Mouse (Mus musculus) kidney, embryonic 15.5 days (tissue): ENCODE results near the gene Ghrhr. TPM values are rescaled to one million over a fixed set of nuclear protein-coding genes. Genes with fewer than 3 reads are reported as not detected.

ENCODE experiments used
- ATAC-seq: fragments of 200-750 bp; cut with Nextera tagmentation; replicated peaks from 2 replicates; pipeline ENCODE4 v1.8.0; 2017; ENCODE audit warnings: moderate TSS enrichment; ENCODE audit not compliant: low FRiP score
- H3K27ac ChIP-seq: fragments of 300-500 bp; sonication (generic); 2 replicates; pipeline ENCODE4 v1.5.1; 2015; ENCODE audit warnings: mild to moderate bottlenecking, inconsistent platforms
- H3K27me3 ChIP-seq: fragments of 300-500 bp; sonication (generic); 2 replicates; pipeline ENCODE4 v1.6.1; 2015; ENCODE audit warnings: inconsistent platforms
- H3K36me3 ChIP-seq: fragments of 300-500 bp; sonication (generic); 2 replicates; pipeline ENCODE4 v1.6.1; 2015; ENCODE audit warnings: inconsistent platforms
- H3K4me1 ChIP-seq: fragments of 300-500 bp; sonication (generic); 2 replicates; pipeline ENCODE4 v1.6.1; 2015; ENCODE audit warnings: inconsistent platforms
- H3K4me2 ChIP-seq: fragments of 300-500 bp; sonication (generic); 2 replicates; pipeline ENCODE4 v1.6.1; 2015; ENCODE audit warnings: moderate library complexity, mild to moderate bottlenecking, inconsistent platforms
- H3K4me3 ChIP-seq: fragments of 300-500 bp; sonication (generic); replicated peaks from 2 replicates; pipeline ENCODE4 v1.5.1; 2015; ENCODE audit warnings: mild to moderate bottlenecking, inconsistent platforms
- H3K9ac ChIP-seq: fragments of 300-500 bp; sonication (generic); 2 replicates; pipeline ENCODE4 v1.6.1; 2015; ENCODE audit warnings: mild to moderate bottlenecking, inconsistent platforms
- H3K9me3 ChIP-seq: fragments of 300-500 bp; sonication (generic); replicated peaks from 2 replicates; pipeline ENCODE4 v1.6.1; 2016; ENCODE audit warnings: inconsistent platforms
- WGBS: fragments of 180-500 bp; shearing (Covaris S2); methylation state at CpG from one replicate; pipeline ENCODE4 v1.1.7; 2015; ENCODE audit warnings: mixed read lengths; 5-methylcytosine and 5-hydroxymethylcytosine counted together
- polyA plus RNA-seq: library from polyadenylated mRNA; unstranded; fragments of >200 nt; fragmentation: Nextera tagmentation; extraction: Ambion mirVana; gene quantifications from 2 replicates; pipeline ENCODE4 v1.2.1, GENCODE M21; 2015

The Ghrhr gene
- polyA plus RNA-seq, 1 experiment from 2014 or later: 0.05 TPM

DNA sequence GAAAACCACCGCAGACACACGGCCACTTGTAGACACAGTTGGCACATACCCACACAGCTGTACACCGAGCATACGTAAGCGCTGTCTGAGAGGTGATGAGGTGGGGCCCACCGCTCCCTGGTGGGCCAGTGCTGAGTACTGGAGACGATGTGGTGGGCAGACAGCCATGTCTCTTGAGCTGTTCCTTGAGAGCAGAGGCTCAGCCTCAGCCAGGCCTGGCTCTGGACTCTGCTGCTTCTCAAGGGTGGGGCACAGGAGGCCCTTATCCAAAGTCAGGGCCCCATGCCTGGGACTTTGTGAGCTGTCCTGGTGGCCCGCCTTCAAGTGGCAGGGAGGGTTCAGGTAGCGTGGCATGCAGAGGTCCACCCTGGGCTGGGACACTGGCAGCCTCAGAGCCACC lies 33.8 kb upstream of the Ghrhr start:
- Histone ChIP-seq H3K4me3 (no peak overlapping the region), H3K9ac (no peak overlapping the region), H3K36me3 (no peaks in the 10 kb centered on the region), H3K9me3 (no peaks in the 10 kb centered on the region), H3K27me3 (no peaks in the 10 kb centered on the region), H3K4me2 (no peak overlapping the region), H3K27ac (no peak overlapping the region), H3K4me1 (peaks cover 7% of the 10 kb centered on the region; the same call in 1 of the 2 replicates)
- 82% methylated on average over 9 of the region's 9 CpGs for WGBS
- ATAC-seq: no peak

DNA sequence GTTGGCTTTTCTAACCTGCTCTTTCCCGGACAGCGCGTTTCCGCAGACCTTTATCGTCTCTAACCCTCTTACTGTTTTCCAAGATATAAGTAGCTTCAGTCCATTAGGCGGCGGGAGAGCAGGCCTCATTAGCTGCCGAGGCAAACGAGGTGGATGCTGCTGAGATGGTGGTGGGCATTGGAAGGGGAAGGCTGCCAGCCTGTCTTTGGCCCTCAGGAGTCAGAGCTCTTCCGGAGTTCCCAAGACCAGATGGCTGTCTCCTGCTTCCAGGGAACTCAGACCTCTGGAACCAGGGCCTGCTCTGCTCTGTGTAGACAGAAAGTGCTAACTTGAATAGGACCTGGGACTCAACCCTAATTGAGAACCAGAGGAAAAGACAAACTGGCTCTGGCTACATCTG lies 32.6 kb upstream of the Ghrhr start:
- no peak overlapping the region for H3K9ac ChIP-seq

DNA sequence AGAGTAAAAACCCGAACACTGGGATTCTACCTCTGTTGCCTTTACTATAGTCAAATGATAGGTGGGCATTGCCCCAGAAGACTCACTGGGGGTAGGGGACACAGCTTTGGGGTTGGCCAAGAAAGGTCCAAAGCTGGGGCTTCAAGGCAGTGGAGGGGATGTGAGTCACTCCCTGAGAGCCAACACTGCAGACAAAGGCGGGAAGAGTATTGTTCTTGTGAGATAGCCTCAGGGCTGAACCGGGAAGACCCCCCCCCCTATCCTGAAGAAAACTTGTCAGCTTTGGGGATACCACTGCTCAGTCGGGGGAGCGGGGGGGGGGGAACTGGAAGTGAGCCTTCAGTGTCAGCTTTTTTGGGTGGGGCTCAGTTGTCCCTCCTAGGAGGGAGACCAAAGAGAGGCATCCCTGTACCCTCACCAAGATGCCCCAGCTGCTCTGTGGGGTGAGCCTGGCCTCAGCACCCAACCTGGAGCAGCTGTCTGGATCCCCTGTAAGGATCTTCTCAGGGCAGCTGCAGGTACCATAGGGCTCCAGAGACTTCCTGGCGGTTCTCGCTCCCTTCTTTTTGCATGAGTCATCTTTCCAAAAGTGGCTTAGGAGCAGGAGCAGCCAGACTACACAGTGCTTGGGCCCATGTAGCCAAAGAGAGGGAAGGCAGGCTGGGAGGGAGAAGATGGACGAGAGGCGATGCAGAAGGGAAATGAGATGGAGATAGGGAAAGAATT lies 31.6 kb upstream of the Ghrhr start:
- Histone ChIP-seq H3K36me3 (no peaks in the 10 kb centered on the region), H3K4me1 (peaks cover 3% of the 10 kb centered on the region; the same call in 1 of the 2 replicates), H3K4me3 (no peak overlapping the region), H3K4me2 (no peak overlapping the region), H3K27ac (no peak overlapping the region), H3K27me3 (no peaks in the 10 kb centered on the region), H3K9ac (no peak overlapping the region), H3K9me3 (no peaks in the 10 kb centered on the region)
- ATAC-seq: no peak
- WGBS: 78% methylated on average over 9 of the region's 9 CpGs

More for the DNA sequence above, 32.6 kb upstream of the Ghrhr start:
- Histone ChIP-seq H3K4me2 (no peak overlapping the region), H3K27me3 (no peaks in the 10 kb centered on the region), H3K4me3 (no peak overlapping the region), H3K36me3 (no peaks in the 10 kb centered on the region), H3K9me3 (no peaks in the 10 kb centered on the region), H3K4me1 (peaks cover 6% of the 10 kb centered on the region; the same call in 1 of the 2 replicates), H3K27ac (no peak overlapping the region)
- ATAC-seq: no peak
- WGBS: 80% methylated on average over 10 of the region's 10 CpGs

DNA sequence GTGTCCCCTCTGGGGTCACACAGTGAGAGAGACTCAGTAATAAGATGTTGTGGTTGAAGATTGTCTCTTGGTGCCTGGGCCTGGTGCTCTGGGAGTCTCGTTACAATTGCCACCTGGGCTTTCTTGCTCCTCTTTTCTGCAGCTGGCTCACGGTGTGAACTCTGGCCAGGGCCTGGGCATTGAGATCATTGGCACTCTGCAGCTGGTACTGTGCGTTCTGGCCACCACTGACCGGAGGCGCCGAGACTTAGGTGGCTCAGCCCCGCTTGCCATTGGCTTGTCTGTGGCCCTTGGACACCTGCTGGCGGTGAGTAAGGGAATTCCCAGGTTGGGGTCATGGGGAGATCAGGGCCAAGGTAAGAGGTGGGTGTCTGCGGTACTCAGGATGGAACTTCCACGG lies 30.8 kb upstream of the Ghrhr start:
- H3K9me3 ChIP-seq: no peaks in the 10 kb centered on the region
- peaks cover 3% of the 10 kb centered on the region; the same call in 1 of the 2 replicates for H3K4me1 ChIP-seq
- WGBS: 83% methylated on average over 10 of the region's 10 CpGs
- no peak overlapping the region for H3K4me2 ChIP-seq
- H3K27ac ChIP-seq: no peak overlapping the region
- ATAC-seq: no peak
- no peaks in the 10 kb centered on the region for H3K27me3 ChIP-seq
- H3K4me3 ChIP-seq: no peak overlapping the region
- no peak overlapping the region for H3K9ac ChIP-seq
- H3K36me3 ChIP-seq: no peaks in the 10 kb centered on the region

DNA sequence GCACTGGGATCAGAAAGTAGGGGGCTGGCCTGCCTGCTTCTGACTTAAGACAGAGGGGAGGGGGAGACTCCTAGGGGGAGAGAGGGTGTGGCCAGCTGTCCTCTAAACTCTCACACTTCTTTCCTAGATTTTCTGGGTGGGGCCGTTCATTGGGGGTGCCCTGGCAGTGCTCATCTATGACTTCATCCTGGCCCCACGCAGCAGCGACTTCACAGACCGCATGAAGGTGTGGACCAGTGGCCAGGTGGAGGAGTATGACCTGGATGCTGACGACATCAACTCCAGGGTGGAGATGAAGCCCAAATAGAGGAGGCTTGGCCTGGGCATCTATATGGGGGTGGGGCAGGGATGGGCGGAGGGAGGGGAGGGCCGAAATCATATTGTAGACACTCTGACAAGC lies 29.6 kb upstream of the Ghrhr start:
- Histone ChIP-seq H3K27me3 (no peaks in the 10 kb centered on the region), H3K9me3 (no peaks in the 10 kb centered on the region), H3K4me1 (peaks cover 3% of the 10 kb centered on the region; the same call in 1 of the 2 replicates), H3K4me2 (no peak overlapping the region), H3K9ac (no peak overlapping the region), H3K36me3 (no peaks in the 10 kb centered on the region), H3K4me3 (no peak overlapping the region), H3K27ac (no peak overlapping the region)
- no peak for ATAC-seq
- 78% methylated on average over 7 of the region's 7 CpGs for WGBS

DNA sequence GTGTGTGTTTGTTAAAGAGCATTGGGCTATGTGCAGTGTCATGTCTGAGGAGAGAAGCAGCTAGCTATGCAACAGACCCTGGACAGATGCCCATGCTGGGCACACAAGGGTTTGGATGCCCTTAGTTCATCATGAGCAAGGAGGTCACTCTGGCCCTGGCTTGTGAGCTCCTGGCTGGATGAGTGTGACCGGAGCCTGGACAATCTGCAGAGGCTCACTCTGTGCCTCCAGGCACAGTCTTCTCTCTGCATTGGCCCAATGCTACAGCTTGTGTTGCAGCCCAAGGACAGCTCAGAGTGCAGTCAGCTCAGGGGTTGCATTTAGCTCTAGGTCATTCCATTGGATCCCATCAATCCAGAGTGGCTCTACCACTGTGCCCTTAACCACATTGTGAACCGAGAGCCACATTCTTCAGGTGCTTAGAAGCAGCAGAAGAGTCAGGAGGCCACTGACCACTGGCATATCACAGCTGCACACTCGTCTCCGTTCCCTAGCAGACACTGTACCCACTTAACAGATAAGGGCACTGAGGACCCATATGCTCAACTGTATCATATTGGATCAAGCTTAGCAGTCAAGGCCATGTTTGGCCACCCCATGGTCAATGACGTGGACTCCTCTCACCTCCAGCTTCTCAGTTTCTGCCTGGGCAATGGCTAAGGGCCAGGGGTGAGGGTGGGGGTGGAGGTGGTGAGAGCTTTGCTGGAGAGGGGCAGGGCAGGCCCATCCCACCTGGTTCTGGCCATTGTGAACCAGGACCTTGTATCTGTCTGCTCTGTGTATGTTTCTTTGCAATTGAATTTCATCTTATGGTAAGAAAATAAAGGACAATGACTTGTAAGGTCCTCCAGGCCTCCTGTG lies 28.2 kb upstream of the Ghrhr start:
- H3K27me3 ChIP-seq: no peaks in the 10 kb centered on the region
- H3K27ac ChIP-seq: no peak overlapping the region
- no peak overlapping the region for H3K9ac ChIP-seq
- no peak overlapping the region for H3K4me3 ChIP-seq
- H3K9me3 ChIP-seq: no peaks in the 10 kb centered on the region
- no peaks in the 10 kb centered on the region for H3K4me1 ChIP-seq
- WGBS: 87% methylated on average over 5 of the region's 5 CpGs
- no peak overlapping the region for H3K4me2 ChIP-seq
- ATAC-seq: no peak
- no peaks in the 10 kb centered on the region for H3K36me3 ChIP-seq

GRCm38 (mm10) chr6:55349231-55349630 lies 26.9 kb upstream of the Ghrhr start:
- Histone ChIP-seq H3K4me2 (no peak overlapping the region), H3K4me1 (no peaks in the 10 kb centered on the region), H3K27me3 (no peaks in the 10 kb centered on the region), H3K4me3 (no peak overlapping the region), H3K36me3 (no peaks in the 10 kb centered on the region), H3K9ac (no peak overlapping the region), H3K27ac (no peak overlapping the region), H3K9me3 (no peaks in the 10 kb centered on the region)
- ATAC-seq: no peak
- 83% methylated on average over 4 of the region's 4 CpGs for WGBS

DNA sequence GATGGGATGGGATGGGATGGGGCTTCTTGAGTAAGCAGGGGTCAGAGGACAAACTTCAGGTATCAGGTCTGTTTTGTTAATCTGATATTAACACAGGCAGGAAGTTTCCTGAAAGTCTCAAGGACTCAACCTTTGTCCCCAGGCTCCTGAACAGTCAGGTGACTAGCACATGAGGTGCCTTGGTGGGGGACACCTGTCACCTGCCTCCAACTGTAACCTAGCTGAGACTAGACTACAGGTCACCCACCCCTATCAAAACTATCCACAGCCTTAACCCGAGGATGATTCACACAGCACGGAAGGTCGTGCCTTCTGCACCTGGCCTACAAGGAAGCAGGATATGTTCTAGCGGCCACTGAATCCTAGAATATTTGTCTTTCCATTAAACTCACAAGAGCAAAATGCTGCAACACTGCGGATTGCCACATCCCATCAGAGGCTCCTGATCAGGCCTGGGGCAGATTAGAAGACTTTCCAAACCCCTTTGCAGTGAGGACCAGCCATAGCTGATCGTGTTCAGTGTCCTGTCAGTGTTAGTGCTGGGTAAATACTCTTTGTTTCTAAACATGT lies 25.6 kb upstream of the Ghrhr start:
- Histone ChIP-seq H3K27ac (no peak overlapping the region), H3K4me2 (no peak overlapping the region), H3K9me3 (no peaks in the 10 kb centered on the region), H3K27me3 (no peaks in the 10 kb centered on the region), H3K4me3 (no peak overlapping the region), H3K36me3 (no peaks in the 10 kb centered on the region), H3K4me1 (no peaks in the 10 kb centered on the region), H3K9ac (no peak overlapping the region)
- ATAC-seq: no peak
- 90% methylated on average over 6 of the region's 6 CpGs for WGBS

GRCm38 (mm10) chr6:55351712-55352111 lies 24.4 kb upstream of the Ghrhr start:
- Histone ChIP-seq H3K4me2 (no peak overlapping the region), H3K27ac (no peak overlapping the region), H3K36me3 (no peaks in the 10 kb centered on the region), H3K9ac (no peak overlapping the region), H3K9me3 (no peaks in the 10 kb centered on the region), H3K4me3 (no peak overlapping the region), H3K4me1 (no peaks in the 10 kb centered on the region; the same call in 1 of the 2 replicates), H3K27me3 (no peaks in the 10 kb centered on the region)
- no peak for ATAC-seq
- WGBS: 59% methylated on average over 7 of the region's 7 CpGs

DNA sequence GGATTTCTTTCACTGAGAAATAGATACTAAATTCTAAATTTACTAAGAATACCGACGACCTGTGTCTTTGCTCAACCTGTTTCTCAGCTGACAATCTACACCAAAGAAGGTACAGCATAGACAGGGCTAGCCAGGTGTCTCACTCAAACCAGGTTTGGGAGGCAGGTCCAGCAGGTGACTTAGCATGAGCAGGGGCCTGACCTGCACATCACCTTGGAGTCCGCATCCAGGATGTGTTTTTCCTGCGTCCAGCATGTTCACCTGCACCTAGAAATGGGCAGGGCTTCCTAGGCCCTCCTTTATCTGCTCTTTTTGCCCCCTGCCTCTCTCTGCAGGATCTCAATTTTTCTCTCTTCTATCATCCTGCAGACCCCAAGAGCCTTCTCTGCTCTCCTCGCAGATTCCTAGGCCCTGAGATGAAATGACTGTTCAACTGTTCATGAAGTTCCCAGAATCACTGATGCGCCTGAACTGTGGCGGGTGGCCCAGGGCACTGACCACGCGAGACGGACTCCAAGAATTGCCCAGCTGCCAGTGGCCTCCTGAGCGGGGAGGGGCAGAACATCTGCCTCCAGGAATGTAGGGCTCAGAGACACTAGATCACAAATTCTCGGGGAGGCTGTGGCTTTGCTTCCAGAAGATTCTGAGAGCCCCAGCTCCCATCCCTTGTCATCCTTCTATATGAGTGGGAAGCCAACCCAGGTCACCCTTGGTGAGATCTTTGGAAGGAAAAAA lies 22.2 kb upstream of the Ghrhr start:
- Histone ChIP-seq H3K9ac (no peak overlapping the region), H3K4me3 (no peak overlapping the region), H3K27ac (no peak overlapping the region), H3K36me3 (no peaks in the 10 kb centered on the region), H3K9me3 (no peaks in the 10 kb centered on the region), H3K27me3 (no peaks in the 10 kb centered on the region), H3K4me1 (peaks cover 12% of the 10 kb centered on the region; the same call in 1 of the 2 replicates), H3K4me2 (no peak overlapping the region)
- no peak for ATAC-seq
- WGBS: 77% methylated on average over 12 of the region's 12 CpGs

DNA sequence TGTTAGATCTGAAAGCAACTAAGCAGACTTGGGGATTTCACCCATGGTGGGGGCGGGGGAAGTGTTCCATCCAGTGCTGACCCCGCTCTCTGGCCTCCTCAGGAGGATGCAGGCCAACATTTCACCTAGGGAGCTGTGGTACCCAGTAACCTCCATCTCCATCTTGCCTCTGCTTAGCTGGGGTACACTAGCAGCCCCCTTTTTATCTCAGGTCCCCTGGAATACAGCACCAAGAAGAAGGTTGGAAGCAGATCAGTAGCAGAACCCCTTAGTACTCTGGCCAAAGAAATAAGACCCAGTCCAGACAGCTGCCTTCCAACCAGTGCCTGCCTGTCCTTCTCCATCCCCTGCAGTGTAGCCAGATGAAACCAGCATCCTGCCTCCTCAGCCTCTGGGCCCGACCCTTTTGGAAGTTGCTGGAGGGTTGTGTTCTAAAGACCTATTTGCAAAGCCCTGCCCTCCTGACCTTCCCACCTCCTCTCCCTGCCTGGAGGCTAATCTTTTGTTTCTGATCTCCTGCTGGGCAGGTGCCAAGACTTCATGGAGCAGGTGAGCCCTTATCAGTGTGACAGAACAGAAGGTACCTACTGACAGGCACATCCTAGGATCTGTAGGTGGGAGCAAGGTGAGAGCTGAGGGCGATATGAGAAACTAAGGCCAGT lies 21.5 kb upstream of the Ghrhr start:
- Histone ChIP-seq H3K4me2 (no peak overlapping the region), H3K9me3 (no peaks in the 10 kb centered on the region), H3K9ac (no peak overlapping the region), H3K27me3 (no peaks in the 10 kb centered on the region), H3K4me1 (peaks cover 12% of the 10 kb centered on the region; the same call in 1 of the 2 replicates), H3K36me3 (no peaks in the 10 kb centered on the region), H3K4me3 (no peak overlapping the region), H3K27ac (no peak overlapping the region)
- no peak for ATAC-seq
- 76% methylated on average over 4 of the region's 4 CpGs for WGBS
